ENCODE assay signal across 35 mouse cellular contexts in the genomic region with DNA sequence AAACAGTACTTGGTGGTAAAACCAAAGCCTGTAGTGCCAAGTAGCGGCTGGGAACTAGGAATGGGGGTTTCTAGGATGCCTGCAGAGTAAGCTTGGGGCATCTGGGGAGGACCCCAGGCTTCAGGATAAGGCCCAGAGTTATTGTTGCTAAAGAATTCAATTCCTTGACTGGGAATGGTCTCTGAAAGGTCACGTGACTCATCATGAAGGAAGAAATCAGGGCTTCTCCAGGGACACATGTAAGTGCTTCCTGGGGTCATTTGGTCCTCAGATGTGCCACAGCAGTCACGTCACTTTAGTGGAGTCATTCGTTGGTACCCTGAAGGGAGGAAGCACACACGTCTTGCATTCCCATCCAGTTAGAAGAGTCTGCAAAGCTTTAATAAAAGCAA.
"Had no signal": no experiment of that assay in that cellular context is flagged by ENCODE, and none has a peak within 500 bp of the region (broad histone marks: within the 10 kb centered on the region; RNA-seq: fewer than 3 reads in every experiment).

No protein-coding gene starts in this region.

- DNase-seq: heart, postnatal 10 days; heart, postnatal 14 days; heart, postnatal 36 days; heart, postnatal 4 days; kidney, adult 11 months; kidney, adult 18-20 months; kidney, adult 2 months; kidney, adult 8-10 months; kidney, adult 9 months; kidney, postnatal 10 days; kidney, postnatal 14 days; kidney, postnatal 25 days; kidney, postnatal 36 days; kidney, postnatal 4 days; layer of hippocampus, adult 9-11 months; layer of hippocampus, postnatal 36 days had no signal

- H3K36me3 ChIP-seq: heart, embryonic 10.5 days; heart, embryonic 12.5 days; heart, embryonic 13.5 days; heart, embryonic 15.5 days; hindbrain, embryonic 10.5 days; hindbrain, embryonic 12.5 days; hindbrain, embryonic 13.5 days; hindbrain, embryonic 15.5 days; intestine, embryonic 15.5 days; kidney, embryonic 15.5 days had no signal

- H3K9me3 ChIP-seq: heart, embryonic 10.5 days; heart, embryonic 12.5 days; heart, embryonic 13.5 days; heart, embryonic 15.5 days; hindbrain, embryonic 10.5 days; hindbrain, embryonic 12.5 days; hindbrain, embryonic 13.5 days; hindbrain, embryonic 15.5 days; intestine, embryonic 15.5 days; kidney, embryonic 15.5 days had no signal

- ATAC-seq: hindbrain, embryonic 16.5 days; hindbrain, postnatal 0 days; inflammation-experienced regulatory T-cells, adult 6 months; intestine, embryonic 15.5 days; intestine, embryonic 16.5 days; intestine, postnatal 0 days had no signal

- H3K27ac ChIP-seq: heart, embryonic 10.5 days; heart, embryonic 13.5 days; heart, embryonic 15.5 days; hindbrain, embryonic 10.5 days; hindbrain, embryonic 12.5 days; hindbrain, embryonic 13.5 days; hindbrain, embryonic 14.5 days; hindbrain, embryonic 15.5 days; hindbrain, postnatal 0 days; intestine, embryonic 15.5 days; kidney, embryonic 15.5 days; kidney, postnatal 0 days; layer of hippocampus, adult 2 months had no signal

- H3K4me2 ChIP-seq: heart, embryonic 11.5 days; heart, embryonic 12.5 days; heart, embryonic 13.5 days; heart, embryonic 15.5 days; hindbrain, embryonic 12.5 days; hindbrain, embryonic 13.5 days; hindbrain, embryonic 14.5 days; hindbrain, embryonic 15.5 days; intestine, embryonic 15.5 days; kidney, embryonic 15.5 days had no signal

- H3K4me1 ChIP-seq: heart, embryonic 10.5 days; heart, embryonic 12.5 days; heart, embryonic 13.5 days; heart, embryonic 15.5 days; hindbrain, embryonic 10.5 days; hindbrain, embryonic 12.5 days; hindbrain, embryonic 13.5 days; intestine, embryonic 15.5 days; kidney, embryonic 15.5 days had no signal

- H3K4me3 ChIP-seq: heart, embryonic 10.5 days; heart, embryonic 12.5 days; heart, embryonic 13.5 days; heart, embryonic 15.5 days; hindbrain, embryonic 10.5 days; hindbrain, embryonic 12.5 days; hindbrain, embryonic 13.5 days; hindbrain, embryonic 15.5 days; intestine, embryonic 15.5 days; kidney, embryonic 15.5 days; layer of hippocampus, adult 2 months had no signal

- H3K27me3 ChIP-seq: heart, embryonic 12.5 days; heart, embryonic 13.5 days; heart, embryonic 15.5 days; hindbrain, embryonic 12.5 days; hindbrain, embryonic 13.5 days; hindbrain, embryonic 15.5 days; intestine, embryonic 15.5 days; kidney, embryonic 15.5 days had no signal

- H3K9ac ChIP-seq: heart, embryonic 12.5 days; heart, embryonic 13.5 days; heart, embryonic 15.5 days; hindbrain, embryonic 12.5 days; hindbrain, embryonic 13.5 days; hindbrain, embryonic 14.5 days; hindbrain, embryonic 15.5 days; intestine, embryonic 15.5 days; kidney, embryonic 15.5 days had no signal
